Mouse (Mus musculus): ENCODE measurements at regions not wholly inside any gene's neighbourhood (a gene's known extent, or its start where the extent isn't known, plus 50 kb on each side); places are given as distances from the start of the nearest gene placed in this dataset.

GRCm38 (mm10) chr3:61308764-61309163 is 52.7 kb upstream of the Rap2b start:
- no peak for TF ChIP-seq GATA4 (IDR thresholded peaks at IDR 0.05; ENCODE audit: insufficient replicate concordance, low read length)

- TF ChIP-seq GATA4 (IDR thresholded peaks at IDR 0.05; ENCODE audit: insufficient replicate concordance, low read length) = no peak
Observed at GRCm38 (mm10) chr3:61309197-61309596, 52.2 kb upstream of the Rap2b start.

All from liver, adult (tissue).